Mouse (Mus musculus) brain, adult 2 months (tissue): ENCODE results near the gene Mettl23.

Experiments used
- DNase-seq: peaks from one replicate; pipeline ENCODE4 v3.0.0; 2011; ENCODE audit warnings: low read depth, low spot score

The Mettl23 gene

GRCm38 (mm10) chr11:116818722-116819121 is 24.4 kb upstream of the Mettl23 start:
- peak; percentile 58 for DNase-seq

- DNase-seq = no peak
Observed at GRCm38 (mm10) chr11:116819932-116820593, 23.0 kb upstream of the Mettl23 start.

GRCm38 (mm10) chr11:116821057-116821940 is 21.8 kb upstream of the Mettl23 start:
- DNase-seq = peak; percentile 44

DNA sequence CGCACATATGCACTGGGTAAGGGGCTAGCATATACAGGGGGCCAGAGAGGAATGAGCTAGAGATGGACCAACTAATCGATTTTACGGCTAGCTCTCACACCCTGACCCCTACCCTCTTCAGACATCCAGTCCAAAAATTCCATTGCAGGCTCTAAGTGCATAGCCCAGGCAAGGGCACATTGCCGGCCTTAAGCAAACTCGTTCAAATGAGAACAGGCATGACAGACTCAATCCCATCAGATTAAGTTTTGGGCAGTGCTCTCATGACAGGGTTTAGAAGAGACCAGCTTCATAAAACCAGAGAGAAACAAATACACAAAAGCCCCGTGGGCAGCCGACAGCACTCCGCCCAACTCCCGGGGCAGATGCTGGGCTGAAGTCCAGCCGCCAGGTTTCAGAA is 20.9 kb upstream of the Mettl23 start:
- DNase-seq = no peak

DNA sequence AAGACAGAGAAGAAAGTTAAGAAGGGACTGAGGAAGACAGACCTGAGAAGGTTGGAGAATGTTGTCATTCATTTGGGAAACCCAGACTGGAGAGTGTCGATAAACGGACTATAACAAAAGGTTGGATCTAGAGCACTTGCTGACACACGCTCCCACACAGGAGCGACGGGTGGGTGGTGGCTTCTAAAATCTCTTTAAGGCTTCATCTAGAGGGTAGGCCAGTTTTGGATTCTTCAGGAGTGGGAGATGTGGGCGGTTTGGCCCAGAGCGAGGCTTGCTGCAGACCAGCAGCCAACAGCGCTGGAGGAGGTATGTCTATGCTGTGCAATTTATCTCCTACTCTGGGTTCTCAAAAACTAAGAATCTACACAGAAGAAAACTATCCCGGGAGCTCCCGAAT is 20.5 kb upstream of the Mettl23 start:
- DNase-seq = peak; percentile 68

DNA sequence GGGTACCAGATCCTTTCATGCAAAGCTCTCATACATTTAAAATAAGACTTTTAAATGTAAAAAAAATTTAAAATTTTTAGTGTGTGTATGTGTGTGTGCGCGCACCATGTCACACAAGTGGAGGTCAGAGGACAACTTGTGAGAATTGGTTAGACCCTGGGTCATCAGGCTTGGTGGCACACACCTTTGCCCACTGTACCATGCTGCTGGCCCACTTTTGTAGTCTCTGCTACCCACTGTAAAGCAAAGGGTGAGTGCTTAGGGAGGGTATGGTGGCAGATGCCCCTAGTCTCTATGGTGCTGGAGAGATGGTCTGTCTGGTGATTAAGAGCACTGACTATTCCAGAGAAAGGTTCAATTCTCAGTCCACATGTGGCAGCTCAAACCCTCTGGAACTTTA is 19.8 kb upstream of the Mettl23 start:
- no peak for DNase-seq

- peak; percentile 77 for DNase-seq
Observed at GRCm38 (mm10) chr11:116823885-116824284, 19.2 kb upstream of the Mettl23 start.

DNA sequence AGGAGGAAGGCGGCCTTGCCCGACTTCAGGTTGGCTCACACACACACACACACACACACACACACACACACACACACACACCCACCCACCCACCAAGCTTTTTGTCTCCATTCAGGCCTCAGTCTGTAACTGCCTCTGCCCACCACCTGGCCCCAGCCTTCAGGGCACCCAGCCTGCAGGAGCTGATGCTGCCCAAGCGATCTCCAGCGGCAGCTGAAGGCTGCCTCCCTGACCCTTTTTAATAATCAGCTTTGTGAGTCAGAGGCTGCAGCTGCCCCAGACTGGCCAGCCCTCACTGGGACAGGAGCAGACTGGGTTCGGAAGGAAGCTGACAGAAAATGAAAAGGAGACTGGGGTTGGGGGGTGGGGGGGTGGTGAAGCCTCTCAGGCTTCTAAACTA is 17.8 kb upstream of the Mettl23 start:
- DNase-seq = no peak

GRCm38 (mm10) chr11:116826550-116827504 is 16.3 kb upstream of the Mettl23 start:
- DNase-seq = no peak

- DNase-seq = peak; percentile 63
Observed at GRCm38 (mm10) chr11:116827534-116828165, 15.4 kb upstream of the Mettl23 start, which contains the start of gene Mxra7. Gene Mxra7, minus strand, starts transcription at chr11:116828046.

GRCm38 (mm10) chr11:116832172-116832685 is 10.8 kb upstream of the Mettl23 start:
- DNase-seq = no peak

DNA sequence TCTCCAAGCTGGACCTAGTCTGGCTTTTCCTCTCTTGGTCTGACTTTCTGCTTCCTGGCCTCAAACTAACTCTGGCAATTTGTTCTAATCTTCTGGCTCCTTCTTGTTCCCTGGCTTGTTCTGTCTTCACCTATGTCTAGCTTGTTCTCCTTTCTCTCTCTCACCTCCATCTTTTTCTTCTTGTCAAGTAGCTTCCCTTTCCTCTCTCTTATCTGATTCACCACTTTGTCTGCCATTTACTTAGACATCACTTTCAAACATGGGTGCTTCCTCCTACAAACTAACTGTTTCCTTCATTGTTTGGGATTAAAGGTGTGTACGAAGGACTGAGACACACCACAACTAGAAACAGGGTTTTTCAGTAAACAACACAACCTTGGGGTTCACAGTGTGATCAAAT is 8.1 kb upstream of the Mettl23 start:
- DNase-seq = no peak

- no peak for DNase-seq
Observed at GRCm38 (mm10) chr11:116836283-116836682, 6.8 kb upstream of the Mettl23 start.

GRCm38 (mm10) chr11:116837441-116837840 is 5.6 kb upstream of the Mettl23 start:
- no peak for DNase-seq

DNA sequence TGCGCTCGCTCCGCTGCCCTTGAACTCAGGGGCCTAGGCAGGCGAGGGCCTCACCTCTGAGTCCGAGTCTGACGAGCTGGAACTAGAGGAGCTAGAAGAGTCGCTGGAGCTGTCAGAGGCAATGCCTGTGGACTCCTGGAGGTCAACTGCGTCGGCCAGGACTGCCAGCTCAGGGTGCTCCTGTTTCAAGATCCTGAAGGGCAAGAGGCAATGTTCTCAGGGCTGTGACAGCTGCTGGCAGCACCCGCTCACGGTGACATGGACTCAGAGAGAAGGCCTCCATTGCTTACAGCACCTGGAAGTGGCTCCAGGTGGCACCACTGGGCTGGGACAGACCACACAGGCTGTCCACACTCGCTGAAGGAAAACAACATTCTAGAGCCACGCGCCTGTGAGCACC is 4.1 kb upstream of the Mettl23 start:
- DNase-seq = no peak

DNA sequence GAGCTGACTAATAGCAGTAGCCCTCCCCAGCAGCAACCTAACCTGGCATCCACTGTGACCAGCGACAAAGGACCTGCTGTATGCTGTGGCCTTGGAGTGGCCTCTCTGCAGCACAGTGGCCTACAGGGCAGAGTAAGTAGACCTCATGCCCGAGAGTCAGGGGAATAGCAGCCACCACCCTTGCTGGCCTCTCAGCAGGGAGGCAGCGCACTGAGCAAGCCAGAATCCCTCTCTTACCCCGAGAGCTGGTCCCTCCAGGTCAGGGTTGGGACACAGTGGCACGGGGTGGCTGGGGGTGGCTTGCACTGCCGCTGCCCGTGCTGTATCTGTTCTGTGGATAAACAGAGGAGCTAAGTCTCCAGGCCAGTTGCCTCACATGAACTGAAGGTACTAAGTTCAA is 3.5 kb upstream of the Mettl23 start:
- no peak for DNase-seq

- DNase-seq = no peak
Observed at GRCm38 (mm10) chr11:116840748-116841147, 2.3 kb upstream of the Mettl23 start.

DNA sequence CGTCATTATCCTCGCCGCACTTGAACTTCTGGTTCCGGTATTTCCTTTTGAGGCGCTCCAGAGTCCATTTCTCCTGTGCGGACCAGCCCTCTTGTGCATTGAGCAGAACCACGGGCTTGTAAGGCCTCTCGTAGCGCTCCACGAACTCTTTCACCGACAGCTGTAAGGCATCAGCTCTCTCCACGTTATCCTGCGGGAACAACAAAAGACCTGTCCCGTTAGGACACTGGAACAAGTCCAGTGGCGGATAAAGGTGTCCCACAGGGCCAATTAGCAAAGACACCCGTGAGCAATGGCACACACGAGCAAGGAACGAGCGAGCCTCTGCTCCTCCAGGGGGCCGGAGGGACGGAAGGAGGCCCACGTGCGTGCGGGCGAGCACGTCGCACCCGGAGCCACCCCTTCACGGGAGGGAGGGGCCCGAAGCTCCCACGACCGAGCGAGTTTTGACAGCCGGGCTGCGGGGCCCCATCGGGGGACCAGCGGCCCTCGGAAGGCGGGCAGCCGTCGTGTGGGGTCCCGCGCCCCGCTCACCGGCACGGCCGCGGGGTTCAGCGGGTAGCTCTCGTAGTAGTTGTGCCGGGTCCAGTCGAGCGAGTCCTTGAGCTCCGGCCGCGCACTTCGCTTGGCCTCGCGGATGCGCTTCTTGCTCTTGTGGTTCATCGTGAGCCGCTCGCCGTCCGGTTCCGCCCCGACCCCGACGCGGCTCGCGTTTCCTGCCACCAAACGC is 382 bp upstream of the Mettl23 start:
- DNase-seq = peak; percentile 83

DNA sequence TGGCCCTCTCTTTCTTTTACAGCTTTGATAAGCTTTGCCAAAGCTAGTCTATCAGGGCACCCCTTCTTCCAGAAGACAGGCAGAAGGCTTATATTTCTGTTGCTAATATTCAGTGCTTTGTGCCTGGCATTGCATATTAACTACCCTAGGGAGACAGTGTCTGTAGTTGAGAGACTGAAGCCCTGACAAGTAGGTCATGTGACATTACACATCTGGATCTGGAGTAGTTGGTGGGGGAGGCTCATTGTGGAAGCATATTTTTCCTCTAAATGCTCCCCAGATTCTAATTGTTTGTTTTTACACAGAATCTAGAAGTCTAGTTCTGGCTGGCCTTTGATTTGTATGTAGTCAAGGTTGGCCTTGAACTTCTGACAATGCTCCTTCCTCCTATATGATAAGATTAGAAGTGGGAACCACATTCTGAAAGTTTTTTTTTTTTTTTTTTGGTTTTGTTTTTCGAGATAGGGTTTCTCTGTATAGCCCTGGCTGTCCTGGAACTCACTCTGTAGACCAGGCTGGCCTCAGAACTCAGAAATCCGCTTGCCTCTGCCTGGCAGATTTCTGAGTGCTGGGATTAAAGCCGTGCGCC is 3.6 kb downstream of the Mettl23 start:
- DNase-seq = no peak
